Mouse (Mus musculus) embryonic fibroblast, embryonic 13.5 days (primary cell): ENCODE data around the gene Acad12. TPM values are rescaled to one million over a fixed set of nuclear protein-coding genes. Genes with fewer than 3 reads are reported as not detected.
A peak's percentile ranks its signal among the peaks of the same experiment; 100 is the strongest.

ENCODE experiments used
- H3K27ac ChIP-seq: 2 replicates; pipeline ENCODE4 v1.5.1; 2012; ENCODE audit warnings: low read length, control low read depth, inconsistent platforms; ENCODE audit not compliant: insufficient read depth
- H3K4me1 ChIP-seq: 2 replicates; pipeline ENCODE4 v1.6.1; 2011; ENCODE audit warnings: low read length; ENCODE audit not compliant: control insufficient read depth, insufficient read depth
- H3K4me3 ChIP-seq: 2 replicates; pipeline ENCODE4 v1.5.1; 2011; ENCODE audit warnings: mild to moderate bottlenecking, control low read depth, low read length; ENCODE audit not compliant: insufficient read depth
- CTCF ChIP-seq: IDR thresholded peaks from 2 replicates; pipeline ENCODE4 v1.5.1; 2011; ENCODE audit warnings: mild to moderate bottlenecking, control low read depth, low read length, moderate library complexity, borderline replicate concordance; ENCODE audit not compliant: insufficient read depth
- POLR2A ChIP-seq: IDR thresholded peaks from 2 replicates; pipeline ENCODE4 v1.6.1; 2011; ENCODE audit warnings: low read depth, mild to moderate bottlenecking, control low read depth, low read length, moderate library complexity
- polyA plus RNA-seq: library from polyadenylated mRNA; stranded (reverse); fragments of >200 nt; gene quantifications from 2 replicates; pipeline ENCODE4 v1.2.4, GENCODE M21; 2011; ENCODE audit warnings: low read depth; ENCODE audit not compliant: missing spikeins, insufficient read length

Gene Acad12
- polyA plus RNA-seq, 1 experiment: 3.8 TPM

DNA sequence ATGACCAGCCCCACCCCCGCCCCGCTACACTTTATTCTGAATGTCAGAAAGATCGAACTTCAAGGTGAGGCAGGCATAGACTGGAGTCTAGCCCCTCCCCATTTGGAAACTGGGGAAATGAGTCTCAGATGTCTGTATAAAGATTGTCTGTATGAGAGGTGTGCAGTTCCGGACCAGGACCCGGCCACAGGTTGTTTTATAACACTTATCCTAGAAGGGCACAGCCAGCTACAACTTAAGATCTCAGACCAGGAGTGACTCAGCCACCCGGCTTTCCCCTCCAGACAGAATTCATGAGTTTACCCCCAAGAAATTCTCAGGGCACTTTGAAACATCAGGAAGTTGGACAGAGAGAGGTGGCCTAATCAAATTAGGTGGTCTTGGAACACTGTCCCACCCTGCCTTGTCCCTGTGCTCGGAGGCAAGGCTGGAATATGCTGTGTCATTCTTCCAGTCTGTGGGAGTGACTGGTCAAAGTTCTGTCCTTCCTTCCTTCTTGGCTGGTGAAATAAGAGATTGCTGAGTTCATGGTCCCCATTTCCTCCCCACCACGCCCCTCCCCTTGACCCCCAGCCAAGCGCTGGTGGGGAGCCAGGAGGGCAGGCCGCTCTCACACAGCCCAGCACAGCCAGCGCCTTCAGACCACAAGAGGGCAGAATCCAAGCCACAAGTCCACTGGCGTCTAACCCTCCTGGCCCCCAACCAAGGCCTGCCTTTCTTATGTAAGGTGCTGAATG is 34.8 kb downstream of the Acad12 start:
- H3K4me3 ChIP-seq: no peak overlapping the region
- peak overlapping the region; percentile 95 for H3K27ac ChIP-seq
- TF ChIP-seq POLR2A (peak; percentile 63), CTCF (peak; percentile 70)
- peaks cover 6% of the 10 kb centered on the region for H3K4me1 ChIP-seq

DNA sequence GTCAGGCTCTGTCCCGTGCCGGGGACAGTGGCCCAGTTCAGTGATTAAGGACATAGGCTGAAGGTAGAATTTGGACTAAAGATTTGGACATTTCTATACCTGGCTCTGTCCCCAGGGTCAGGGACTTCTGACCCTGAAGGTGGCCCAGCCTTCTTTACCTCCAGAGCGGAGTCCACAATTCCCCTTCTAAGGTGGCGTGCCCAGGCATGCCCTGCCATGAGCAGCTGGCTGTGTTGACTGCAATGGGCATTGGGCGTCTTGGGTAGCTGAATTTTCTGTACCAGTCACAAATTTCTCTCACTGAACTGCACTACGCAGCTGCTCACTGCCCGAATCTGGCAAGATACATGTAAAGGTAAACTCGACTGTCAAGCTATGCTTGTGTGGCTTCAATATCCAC is 36.8 kb downstream of the Acad12 start:
- no peak overlapping the region for H3K4me3 ChIP-seq
- TF ChIP-seq CTCF: no peak
- TF ChIP-seq POLR2A: no peak
- no peak overlapping the region for H3K27ac ChIP-seq
- H3K4me1 ChIP-seq: peaks cover 6% of the 10 kb centered on the region

DNA sequence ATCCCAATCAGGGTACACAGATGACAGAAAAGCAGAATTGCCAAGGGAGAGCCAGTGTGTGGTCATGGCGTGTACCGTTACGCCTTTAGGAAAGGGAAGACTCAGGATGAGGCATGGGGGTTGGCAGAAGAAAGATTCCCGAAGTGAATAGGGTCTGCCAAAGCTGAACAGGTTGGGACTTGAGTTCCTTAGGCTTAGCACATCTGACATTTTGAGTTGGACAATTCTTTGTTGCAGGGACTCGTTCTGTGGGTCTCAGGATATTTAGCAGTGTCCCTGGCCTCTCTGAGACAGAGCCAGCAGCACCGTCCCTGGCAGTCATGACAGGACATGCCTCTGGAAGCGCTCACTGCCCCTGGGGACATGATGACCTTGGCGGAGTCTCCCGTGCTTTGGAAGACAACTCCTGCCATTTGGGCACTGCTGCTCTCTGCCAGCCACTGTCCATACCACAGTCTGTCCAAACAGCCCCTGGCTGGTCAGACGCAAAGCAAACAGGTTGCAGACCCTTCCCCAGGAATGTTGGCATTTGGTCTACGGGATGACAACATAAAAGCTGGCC is 41.7 kb downstream of the Acad12 start:
- Histone ChIP-seq H3K27ac (no peak overlapping the region), H3K4me3 (no peak overlapping the region), H3K4me1 (no peaks in the 10 kb centered on the region)
- no peak for TF ChIP-seq POLR2A

DNA sequence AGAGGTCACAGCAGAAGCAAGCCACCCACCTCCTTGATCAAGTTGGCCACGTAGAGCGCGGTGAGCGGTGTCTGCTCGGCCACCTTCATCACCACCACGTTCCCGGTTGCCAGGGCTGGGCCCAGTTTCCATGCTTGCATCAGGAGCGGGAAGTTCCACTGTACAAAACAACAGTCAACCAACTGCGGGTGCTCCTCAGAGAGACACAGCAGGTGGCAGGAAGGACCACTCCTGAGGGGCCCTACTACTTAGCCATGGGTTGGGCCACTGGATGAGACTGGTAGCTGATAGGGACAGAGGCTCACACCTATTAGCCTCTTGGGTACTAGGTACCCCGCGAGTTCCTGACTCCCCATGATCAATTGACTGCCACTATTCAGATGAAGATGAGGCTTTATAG is 42.9 kb downstream of the Acad12 start:
- TF ChIP-seq CTCF: no peak
- no peak for TF ChIP-seq POLR2A
- H3K4me1 ChIP-seq: no peaks in the 10 kb centered on the region
- H3K27ac ChIP-seq: no peak overlapping the region

DNA sequence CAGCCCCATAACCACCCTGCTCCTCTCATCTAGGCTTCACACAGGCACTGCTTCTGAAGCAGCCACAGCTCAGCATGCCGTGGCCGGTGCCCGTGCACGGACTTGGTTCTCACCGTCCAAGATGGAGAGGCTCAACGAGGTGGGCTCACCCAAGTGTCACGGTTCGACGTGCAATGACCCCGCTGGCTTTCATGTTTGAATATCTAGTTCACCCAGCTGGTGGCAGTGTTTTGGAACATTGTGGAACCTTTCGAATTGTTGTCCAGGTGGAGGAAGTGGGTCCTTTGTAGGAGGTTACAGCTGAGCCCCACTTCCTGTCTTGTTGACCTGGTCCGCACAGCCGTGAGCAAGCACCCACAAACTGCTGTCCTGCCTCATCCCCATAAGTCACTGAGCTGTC is 44.6 kb downstream of the Acad12 start:
- H3K4me3 ChIP-seq: no peak overlapping the region
- no peaks in the 10 kb centered on the region for H3K4me1 ChIP-seq
- no peak for TF ChIP-seq CTCF
- no peak for TF ChIP-seq POLR2A
- no peak overlapping the region for H3K27ac ChIP-seq

More for the DNA sequence above, 42.9 kb downstream of the Acad12 start:
- no peak overlapping the region for H3K4me3 ChIP-seq

DNA sequence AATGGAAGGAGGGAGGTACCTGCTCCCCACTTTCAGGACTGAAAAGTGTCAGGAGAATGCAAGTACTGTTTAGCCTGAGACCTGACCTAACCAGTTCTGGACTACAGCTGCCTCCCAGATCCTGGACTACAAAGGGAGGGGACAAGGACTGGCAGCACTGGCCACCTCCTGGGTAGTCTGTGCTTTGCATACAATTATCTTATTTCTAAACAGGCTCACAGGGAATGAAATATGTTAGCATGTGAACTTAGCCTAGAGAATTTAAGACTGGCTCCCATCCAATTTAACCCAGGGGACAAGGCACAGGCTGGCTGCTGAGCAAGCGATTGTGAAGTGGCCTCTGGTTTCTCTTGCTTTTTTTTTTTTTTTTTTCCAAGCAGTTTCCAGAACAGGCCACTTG is 48.0 kb downstream of the Acad12 start:
- no peak overlapping the region for H3K27ac ChIP-seq
- H3K4me1 ChIP-seq: no peaks in the 10 kb centered on the region
- H3K4me3 ChIP-seq: no peak overlapping the region
- no peak for TF ChIP-seq POLR2A

DNA sequence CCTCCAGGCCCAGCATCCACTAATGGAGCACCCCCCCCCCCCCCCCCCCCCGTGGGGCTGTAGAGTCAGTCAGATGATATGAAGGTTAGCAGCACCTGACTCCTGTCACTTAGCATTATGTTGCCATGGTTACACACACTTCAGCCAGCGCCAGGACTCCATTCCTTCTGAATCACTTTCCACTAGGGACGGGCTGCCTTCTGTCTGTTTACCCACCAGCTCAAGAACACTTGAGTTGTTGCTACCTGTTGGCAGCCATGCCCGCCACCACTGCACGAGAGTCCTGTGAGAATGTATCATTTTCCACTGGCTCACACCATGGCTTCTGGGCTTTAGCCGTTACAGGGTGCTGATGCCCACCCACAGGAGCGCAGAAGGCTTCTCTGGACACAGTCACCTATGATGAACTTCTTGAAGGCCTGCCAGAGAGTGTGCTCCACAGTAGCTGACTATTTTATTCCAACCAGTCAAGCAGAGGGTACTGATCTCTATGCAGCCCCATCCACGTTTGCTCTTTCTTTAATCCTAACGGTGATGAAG is 48.8 kb downstream of the Acad12 start:
- Histone ChIP-seq H3K27ac (no peak overlapping the region), H3K4me1 (no peaks in the 10 kb centered on the region), H3K4me3 (no peak overlapping the region)
- TF ChIP-seq POLR2A: no peak
- TF ChIP-seq CTCF: no peak

DNA sequence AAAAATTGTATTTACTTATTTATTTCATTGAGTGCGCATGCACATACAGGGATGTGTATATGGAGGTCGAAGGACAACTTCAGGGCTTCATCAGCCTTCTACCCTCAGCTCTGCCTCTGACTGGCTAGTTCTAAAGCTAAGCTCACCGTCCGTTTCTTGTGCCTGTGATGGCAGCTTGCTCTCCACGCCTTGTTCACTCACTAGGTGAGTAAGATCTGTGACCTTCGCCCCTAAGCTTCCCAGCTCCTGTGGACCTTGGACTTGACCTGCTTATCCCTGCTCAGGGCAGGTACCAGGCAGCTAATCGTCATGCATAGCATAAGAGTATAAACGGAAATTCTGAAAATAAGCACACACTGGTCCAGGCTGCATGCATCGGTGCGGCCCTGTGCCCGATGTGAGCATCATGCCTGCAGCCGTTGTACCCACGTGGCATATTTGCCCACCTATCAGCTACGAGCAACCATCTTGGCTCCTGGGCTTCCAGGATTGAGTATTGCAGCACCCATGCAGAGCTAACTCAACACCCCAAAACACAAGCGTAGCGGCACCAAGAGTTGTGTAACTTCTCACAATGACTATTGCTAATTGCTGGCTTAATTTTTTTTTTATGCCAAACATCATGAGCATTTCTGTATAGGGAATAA is 52.6 kb downstream of the Acad12 start:
- Histone ChIP-seq H3K4me1 (no peaks in the 10 kb centered on the region), H3K4me3 (no peak overlapping the region), H3K27ac (no peak overlapping the region)
- TF ChIP-seq CTCF (no peak), POLR2A (no peak)

DNA sequence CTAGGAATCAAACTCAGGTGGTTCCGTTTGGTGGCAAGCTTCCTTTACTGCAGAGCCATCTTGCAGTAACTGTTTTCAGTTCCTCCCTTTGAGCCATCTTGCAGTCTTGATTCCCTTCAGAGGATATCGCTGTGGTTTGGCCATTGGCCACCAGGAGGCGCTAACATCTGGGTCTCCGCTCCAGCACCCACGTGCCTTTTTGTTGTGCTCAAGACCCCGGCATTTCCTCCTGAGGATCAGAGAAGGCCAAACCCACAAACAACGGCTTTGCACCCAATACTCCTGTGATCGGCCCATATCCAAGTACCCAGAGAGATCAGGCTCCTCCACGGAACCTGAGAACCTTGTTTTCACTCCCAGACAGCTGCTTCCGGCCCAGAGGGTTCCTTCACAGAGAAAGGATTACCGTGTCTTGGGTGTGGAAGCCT is 54.3 kb downstream of the Acad12 start:
- TF ChIP-seq CTCF (peak; percentile 64; the same call in 1 of the 2 replicates), POLR2A (no peak)
- Histone ChIP-seq H3K4me1 (0 out of 2 replicates have a peak, but pooled peaks cover 3% of the 10 kb centered on the region), H3K27ac (no peak overlapping the region), H3K4me3 (no peak overlapping the region)

DNA sequence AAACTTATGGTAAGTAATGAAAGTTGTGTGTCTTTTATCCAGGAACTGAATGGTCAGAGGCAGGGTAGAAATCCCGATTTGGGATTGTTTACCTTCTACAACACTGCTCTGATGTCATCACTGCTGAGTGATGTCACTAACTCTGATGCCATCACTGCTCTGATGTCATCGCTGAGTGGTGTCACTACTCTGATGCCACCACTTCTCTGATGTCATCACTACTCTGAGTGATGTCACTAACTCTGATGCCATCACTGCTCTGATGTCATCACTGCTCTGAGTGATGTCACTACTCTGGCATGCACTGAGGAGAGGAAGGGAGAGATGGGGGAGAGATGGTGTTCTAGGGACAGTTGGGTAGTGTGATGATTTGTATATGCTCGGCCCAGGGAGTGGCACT is 56.3 kb downstream of the Acad12 start:
- TF ChIP-seq POLR2A: no peak
- TF ChIP-seq CTCF: no peak
- no peak overlapping the region for H3K27ac ChIP-seq
- no peak overlapping the region for H3K4me3 ChIP-seq
- H3K4me1 ChIP-seq: 0 out of 2 replicates have a peak, but pooled peaks cover 3% of the 10 kb centered on the region
